In the genomic region with DNA sequence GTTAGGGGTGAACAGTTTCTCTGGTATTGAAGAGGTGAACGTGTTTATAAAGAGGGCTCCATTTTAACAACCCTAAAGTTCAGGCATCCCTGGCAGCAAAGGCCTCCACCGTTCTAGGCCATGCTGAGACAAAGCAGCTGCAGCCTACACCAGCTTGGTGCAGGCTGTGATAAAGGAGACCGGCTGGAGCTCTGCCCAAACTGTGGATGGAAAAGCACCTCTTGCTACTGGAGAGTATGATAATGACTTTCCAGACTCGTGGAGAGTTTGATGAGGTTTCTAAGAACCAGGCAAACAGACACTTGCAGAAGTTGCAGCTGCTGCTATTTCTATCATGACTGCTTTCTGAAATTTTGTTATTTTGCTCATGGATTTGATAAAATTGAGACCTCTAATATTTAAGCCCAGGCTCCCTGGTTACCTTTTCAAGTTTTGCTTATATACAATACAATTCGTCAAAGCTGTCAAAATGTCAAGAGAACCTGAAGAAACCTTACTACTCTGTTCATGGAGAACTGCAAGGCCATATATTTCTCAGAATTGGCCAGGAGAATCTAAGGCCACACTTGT, we compare ENCODE assay signal across 11 mouse cellular contexts. TPM values are rescaled to one million over a fixed set of nuclear protein-coding genes. Genes with fewer than 3 reads are reported as not detected.
DNase-seq lines count a peak whose midpoint lies in the region; ATAC-seq and TF ChIP-seq lines count a peak whose summit lies in the region.
"Had no signal": no experiment of that assay in that cellular context is flagged by ENCODE, and none has a peak within 500 bp of the region (broad histone marks: within the 10 kb centered on the region; RNA-seq: fewer than 3 reads in every experiment).

No protein-coding gene starts in this region.

- no peaks in the 10 kb centered on the region for H3K27me3 ChIP-seq in lung, embryonic 14.5 days (ENCODE audit: insufficient read depth, low read length)
- H3K27me3 ChIP-seq: stomach, embryonic 15.5 days had no signal

- DNase-seq in heart, adult 11 months, result peak; percentile 57
- no peak for DNase-seq in heart, postnatal 25 days (ENCODE audit: low spot score)
- peak; percentile 17 for DNase-seq in lung, embryonic 14.5 days
- DNase-seq in lung, postnatal 25 days (ENCODE audit: low spot score), result no peak
- peak; percentile 7 to 9 for DNase-seq in heart, postnatal 36 days
- DNase-seq in embryo, embryonic 10.5 days (ENCODE audit: low spot score), result no peak
- DNase-seq in gastrocnemius, adult 2 months, result no peak
- DNase-seq: adrenal gland, adult 2 months; cerebellum, adult 18-20 months had no signal

- H3K4me2 ChIP-seq in lung, embryonic 14.5 days, result no peak overlapping the region
- H3K4me2 ChIP-seq: stomach, embryonic 15.5 days had no signal

- no peak overlapping the region for H3K4me3 ChIP-seq in lung, embryonic 14.5 days (ENCODE audit: low read depth, low read length)
- no peak overlapping the region for H3K4me3 ChIP-seq in gastrocnemius, adult 2 months
- H3K4me3 ChIP-seq: stomach, embryonic 15.5 days had no signal

- no peak for TF ChIP-seq CTCF in lung, embryonic 14.5 days (IDR thresholded peaks at IDR 0.05; ENCODE audit: low read depth)
- no peak for TF ChIP-seq CTCF in gastrocnemius, adult 2 months (IDR thresholded peaks at IDR 0.05)

- no peak overlapping the region for H3K9ac ChIP-seq in lung, embryonic 14.5 days
- H3K9ac ChIP-seq: stomach, embryonic 15.5 days had no signal

- intact Hi-C loops in heart, postnatal 25 days (cut with DNase I), result no loop called here
- intact Hi-C loops in heart, postnatal 36 days (cut with DNase I), result loop anchor here (2.0 kb wide), 1 partner anchor 193 kb away; the partner anchor contains the start of gene Gpbp1
- intact Hi-C loops in gastrocnemius, adult 2 months (cut with DNase I), result loop anchor here (2.0 kb wide), 1 partner anchor 193 kb away; the partner anchor contains the start of gene Gpbp1

- no peak overlapping the region for H3K27ac ChIP-seq in lung, embryonic 14.5 days (ENCODE audit: low read depth)
- no peak overlapping the region for H3K27ac ChIP-seq in gastrocnemius, adult 2 months
- H3K27ac ChIP-seq: stomach, embryonic 15.5 days had no signal

- ATAC-seq in lung, embryonic 14.5 days (ENCODE audit: insufficient read depth), result no peak
- peak; percentile 73 for ATAC-seq in megakaryocyte progenitor cell, adult 5-6 weeks (replicated peaks; ENCODE audit: poor library complexity)

- no peaks in the 10 kb centered on the region for H3K4me1 ChIP-seq in lung, embryonic 14.5 days (ENCODE audit: insufficient read depth)
- H3K4me1 ChIP-seq: stomach, embryonic 15.5 days had no signal

- 33% methylated on average over 5 of the region's 5 CpGs for WGBS in lung, embryonic 14.5 days

- H3K9me3 ChIP-seq in lung, embryonic 14.5 days (ENCODE audit: low read depth, low read length), result no peaks in the 10 kb centered on the region
- H3K9me3 ChIP-seq: stomach, embryonic 15.5 days had no signal

- H3K36me3 ChIP-seq in lung, embryonic 14.5 days (ENCODE audit: insufficient read depth), result peaks cover under 1% of the 10 kb centered on the region; the same call in 1 of the 2 replicates
- H3K36me3 ChIP-seq: stomach, embryonic 15.5 days had no signal

RNA-seq across cellular contexts. Expression of gene Mier3, which starts 3.4 kb away (rescaled TPM):
- 10 to 100 TPM; 16.4 to 17.5 TPM for total RNA-seq in heart, postnatal 25 days (2021)
- polyA plus RNA-seq in lung, embryonic 14.5 days (2014; fragmentation: Nextera tagmentation; extraction: Ambion mirVana), result 27.1 and 27.8 TPM in 2 replicates
- 10 to 100 TPM; 15.1 to 17.6 TPM for total RNA-seq in heart, postnatal 36 days (2021)
- 32.0 and 33.3 TPM in 2 replicates for total RNA-seq in megakaryocyte progenitor cell, adult 5-6 weeks (2015)
- 35.9 and 53.4 TPM in 2 replicates for total RNA-seq in megakaryocyte progenitor cell, adult 5-6 weeks (2017)
- 10 to 100 TPM; 11.6 to 12.7 TPM for total RNA-seq in gastrocnemius, adult 2 months (2021)

Comparison
In these comparisons a context has a peak if more than half of its experiments do, and no peak if none do; other contexts are left out.
1. DNase-seq: peak in heart, adult 11 months (single experiment), lung, embryonic 14.5 days (single experiment) and heart, postnatal 36 days (2 of 2); none in heart, postnatal 25 days (single experiment), lung, postnatal 25 days (single experiment), embryo, embryonic 10.5 days (single experiment) and gastrocnemius, adult 2 months (single experiment).